Mouse (Mus musculus) heart, embryonic 11.5 days (tissue): ENCODE measurements at regions not wholly inside any gene's neighbourhood (a gene's known extent, or its start where the extent isn't known, plus 50 kb on each side); places are given as distances from the start of the nearest gene placed in this dataset.

Experiments
- ATAC-seq: fragments of 200-750 bp; cut with Nextera tagmentation; replicated peaks from 2 replicates; pipeline ENCODE4 v1.8.0; 2017; ENCODE audit warnings: moderate library complexity; ENCODE audit not compliant: insufficient number of reproducible peaks, low FRiP score, low TSS enrichment
- H3K27ac ChIP-seq: fragments of 300-500 bp; sonication (generic); 2 replicates; pipeline ENCODE4 v1.5.1; 2014; ENCODE audit warnings: mild to moderate bottlenecking, low read depth, low read length
- H3K27me3 ChIP-seq: fragments of 300-500 bp; sonication (generic); 2 replicates; pipeline ENCODE4 v1.6.1; 2014; ENCODE audit warnings: mild to moderate bottlenecking, low read length, mixed read lengths; ENCODE audit not compliant: control insufficient read depth, insufficient read depth
- H3K36me3 ChIP-seq: fragments of 300-500 bp; sonication (generic); 2 replicates; pipeline ENCODE4 v1.6.1; 2014; ENCODE audit warnings: mild to moderate bottlenecking, low read length, moderate library complexity, mixed read lengths; ENCODE audit not compliant: control insufficient read depth, insufficient read depth
- H3K4me1 ChIP-seq: fragments of 300-500 bp; sonication (generic); 2 replicates; pipeline ENCODE4 v1.6.1; 2014; ENCODE audit warnings: low read length; ENCODE audit not compliant: control insufficient read depth, insufficient read depth
- H3K4me2 ChIP-seq: fragments of 300-500 bp; sonication (generic); 2 replicates; pipeline ENCODE4 v1.6.1; 2014; ENCODE audit warnings: mild to moderate bottlenecking, moderate library complexity
- H3K4me3 ChIP-seq: fragments of 300-500 bp; sonication (generic); 2 replicates; pipeline ENCODE4 v1.5.1; 2014; ENCODE audit warnings: low read depth, low read length
- H3K9ac ChIP-seq: fragments of 300-500 bp; sonication (generic); 2 replicates; pipeline ENCODE4 v1.6.1; 2014; ENCODE audit warnings: mild to moderate bottlenecking, low read depth, low read length, moderate library complexity
- H3K9me3 ChIP-seq: fragments of 300-500 bp; sonication (generic); replicated peaks from 2 replicates; pipeline ENCODE4 v1.6.1; 2016; ENCODE audit warnings: low read length; ENCODE audit not compliant: control insufficient read depth
- WGBS: fragments of 180-500 bp; shearing (Covaris S2); extraction: QIAGEN DNeasy Blood & Tissue Kit; methylation state at CpG from one replicate; pipeline ENCODE4 v1.1.7; 2014; ENCODE audit not compliant: insufficient replicate concordance; 5-methylcytosine and 5-hydroxymethylcytosine counted together

DNA sequence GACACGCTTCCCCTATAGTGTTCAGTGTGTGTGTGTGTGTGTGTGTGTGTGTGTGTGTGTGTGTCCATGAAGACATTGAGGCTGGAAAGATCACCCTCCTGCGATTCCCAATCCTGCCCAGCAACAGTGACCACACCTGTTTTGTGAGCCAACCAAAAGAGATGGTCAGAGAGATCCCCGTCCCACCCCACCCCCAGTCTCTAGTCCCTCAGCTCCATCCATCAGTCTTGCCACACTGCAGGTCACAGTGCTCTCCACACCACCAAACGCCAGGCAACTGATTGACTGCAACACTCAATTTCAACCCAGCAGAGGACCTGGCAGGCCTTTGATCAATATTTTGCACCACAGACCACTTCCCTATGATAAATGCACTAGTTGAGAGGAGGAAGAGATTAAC, 530.0 kb upstream of the Kdm8 start:
- Histone ChIP-seq H3K4me1 (no peaks in the 10 kb centered on the region), H3K9me3 (no peaks in the 10 kb centered on the region), H3K27ac (no peak overlapping the region), H3K36me3 (no peaks in the 10 kb centered on the region), H3K9ac (no peak overlapping the region), H3K4me3 (no peak overlapping the region), H3K27me3 (no peaks in the 10 kb centered on the region), H3K4me2 (no peak overlapping the region)
- 70% methylated on average over 4 of the region's 4 CpGs for WGBS
- ATAC-seq = no peak

DNA sequence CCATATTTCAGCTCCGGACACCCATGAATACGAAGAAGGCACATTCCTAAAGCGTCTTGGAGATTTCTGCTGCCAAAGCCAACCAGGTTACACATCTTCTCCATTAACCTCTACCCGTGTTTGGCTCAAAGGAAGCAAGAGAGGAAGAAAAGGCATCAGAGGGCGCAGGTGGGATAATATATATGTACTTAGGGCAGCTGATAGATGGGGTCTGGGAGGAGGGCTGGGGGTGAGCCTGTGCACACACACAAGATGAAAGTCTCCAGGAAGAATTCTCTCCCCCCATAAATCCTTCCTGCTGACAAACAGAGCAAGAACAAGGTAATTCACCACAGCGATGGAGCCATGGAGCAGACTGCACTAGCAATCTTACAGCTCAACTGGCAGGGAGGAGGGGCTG, 529.5 kb upstream of the Kdm8 start:
- ATAC-seq = no peak
- Histone ChIP-seq H3K27ac (no peak overlapping the region), H3K9ac (no peak overlapping the region), H3K36me3 (no peaks in the 10 kb centered on the region), H3K4me1 (no peaks in the 10 kb centered on the region), H3K27me3 (no peaks in the 10 kb centered on the region), H3K9me3 (no peaks in the 10 kb centered on the region), H3K4me2 (no peak overlapping the region), H3K4me3 (no peak overlapping the region)
- 79% methylated on average over 6 of the region's 6 CpGs for WGBS

DNA sequence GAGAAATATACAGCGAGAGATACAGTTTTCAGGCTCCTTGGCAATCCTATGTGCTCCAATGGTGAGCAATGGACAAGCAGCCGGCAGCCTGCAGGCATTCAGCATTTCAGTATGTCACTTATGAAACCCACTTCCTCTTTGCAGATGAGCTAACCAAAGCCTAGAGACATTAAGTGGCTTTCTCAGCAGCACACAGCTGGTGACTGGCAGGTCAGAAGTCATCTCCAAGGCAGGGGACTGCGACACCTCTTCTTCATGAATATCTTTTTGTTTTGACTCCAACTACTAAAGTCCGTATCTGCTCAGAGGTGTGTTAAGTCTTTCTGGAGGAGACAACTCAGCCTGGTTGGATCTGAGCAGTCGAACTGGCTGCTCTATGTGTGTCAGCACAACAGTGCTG, 528.8 kb upstream of the Kdm8 start:
- H3K27ac ChIP-seq = no peak overlapping the region
- H3K9ac ChIP-seq = no peak overlapping the region
- no peak overlapping the region for H3K4me2 ChIP-seq
- ATAC-seq = no peak
- H3K36me3 ChIP-seq = no peaks in the 10 kb centered on the region
- no peak overlapping the region for H3K4me3 ChIP-seq
- WGBS = 71% methylated on average over 5 of the region's 5 CpGs
- no peaks in the 10 kb centered on the region for H3K9me3 ChIP-seq
- H3K4me1 ChIP-seq = no peaks in the 10 kb centered on the region
- H3K27me3 ChIP-seq = no peaks in the 10 kb centered on the region

DNA sequence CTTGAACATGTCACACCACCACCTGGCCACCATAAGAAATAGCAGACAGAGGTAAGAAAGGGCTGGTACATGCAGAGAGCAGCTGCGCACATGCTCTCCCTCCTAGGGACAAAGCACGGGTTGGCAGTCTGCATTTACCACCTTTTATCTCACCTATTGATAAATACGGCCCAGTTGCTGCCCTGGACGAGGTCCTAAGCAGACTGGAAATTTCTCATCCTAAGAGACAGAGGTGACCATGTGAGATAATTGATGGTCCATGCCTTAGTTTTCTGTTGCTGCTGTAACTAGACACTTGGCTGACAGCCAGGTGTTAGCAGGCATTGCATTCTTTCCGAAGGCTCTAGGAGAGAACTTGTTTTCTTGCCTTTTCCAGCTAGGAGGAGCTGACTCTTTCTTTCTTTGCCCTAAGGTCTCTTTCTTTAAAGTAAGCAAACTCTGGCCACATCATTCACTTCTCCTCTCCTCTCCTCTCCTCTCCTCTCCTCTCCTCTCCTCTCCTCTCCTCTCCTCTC, 526.8 kb upstream of the Kdm8 start:
- no peak overlapping the region for H3K9ac ChIP-seq
- no peaks in the 10 kb centered on the region for H3K36me3 ChIP-seq
- H3K4me2 ChIP-seq = no peak overlapping the region
- WGBS = 45% methylated on average over 5 of the region's 5 CpGs
- no peaks in the 10 kb centered on the region for H3K9me3 ChIP-seq
- no peaks in the 10 kb centered on the region for H3K27me3 ChIP-seq
- no peak overlapping the region for H3K4me3 ChIP-seq
- H3K27ac ChIP-seq = no peak overlapping the region
- ATAC-seq = no peak
- no peaks in the 10 kb centered on the region for H3K4me1 ChIP-seq

DNA sequence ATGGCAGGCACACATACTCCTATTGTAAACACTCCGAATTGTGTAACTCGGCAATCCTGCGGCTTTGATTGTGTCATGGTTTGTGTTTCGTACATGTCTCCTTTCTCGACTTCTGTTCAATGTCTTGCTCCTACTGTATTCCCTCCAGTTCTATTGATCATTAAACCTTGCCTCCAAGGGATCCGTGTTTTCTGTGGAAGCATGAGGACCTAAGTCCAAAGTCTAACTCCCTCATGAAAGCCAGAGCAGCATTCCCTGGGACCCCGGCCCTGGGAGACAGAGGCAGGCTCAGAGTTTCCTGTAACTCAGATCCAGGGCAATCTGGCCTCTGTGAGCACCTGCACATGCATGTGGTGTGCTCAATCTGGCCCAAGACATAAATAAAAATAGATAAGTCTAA, 521.7 kb upstream of the Kdm8 start:
- WGBS = 75% methylated on average over 7 of the region's 7 CpGs
- ATAC-seq = no peak
- no peaks in the 10 kb centered on the region for H3K4me1 ChIP-seq
- H3K4me3 ChIP-seq = no peak overlapping the region
- H3K9me3 ChIP-seq = no peaks in the 10 kb centered on the region
- H3K36me3 ChIP-seq = no peaks in the 10 kb centered on the region
- H3K27ac ChIP-seq = no peak overlapping the region
- H3K9ac ChIP-seq = no peak overlapping the region
- H3K27me3 ChIP-seq = no peaks in the 10 kb centered on the region
- H3K4me2 ChIP-seq = no peak overlapping the region

DNA sequence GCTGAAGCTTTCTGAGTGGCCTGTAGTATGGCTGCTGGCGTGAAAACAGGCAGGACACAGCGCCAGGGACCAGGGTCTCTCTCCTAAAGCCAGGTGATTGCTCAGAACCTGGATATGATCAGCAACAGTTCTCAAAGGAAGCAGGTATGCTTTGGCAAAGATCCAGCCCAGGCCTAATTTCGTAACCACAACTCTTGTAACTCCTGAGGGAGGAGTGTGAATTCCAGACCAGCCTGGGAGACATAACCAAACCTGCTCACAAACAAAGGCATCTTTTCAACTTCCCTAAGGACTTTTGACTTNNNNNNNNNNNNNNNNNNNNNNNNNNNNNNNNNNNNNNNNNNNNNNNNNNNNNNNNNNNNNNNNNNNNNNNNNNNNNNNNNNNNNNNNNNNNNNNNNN, 510.9 kb upstream of the Kdm8 start:
- H3K9ac ChIP-seq = no peak overlapping the region
- no peak overlapping the region for H3K4me2 ChIP-seq
- ATAC-seq = no peak
- no peak overlapping the region for H3K4me3 ChIP-seq
- no peaks in the 10 kb centered on the region for H3K36me3 ChIP-seq
- 71% methylated on average over 3 of the region's 3 CpGs for WGBS
- H3K27me3 ChIP-seq = no peaks in the 10 kb centered on the region
- no peak overlapping the region for H3K27ac ChIP-seq
- no peaks in the 10 kb centered on the region for H3K4me1 ChIP-seq
- no peaks in the 10 kb centered on the region for H3K9me3 ChIP-seq

DNA sequence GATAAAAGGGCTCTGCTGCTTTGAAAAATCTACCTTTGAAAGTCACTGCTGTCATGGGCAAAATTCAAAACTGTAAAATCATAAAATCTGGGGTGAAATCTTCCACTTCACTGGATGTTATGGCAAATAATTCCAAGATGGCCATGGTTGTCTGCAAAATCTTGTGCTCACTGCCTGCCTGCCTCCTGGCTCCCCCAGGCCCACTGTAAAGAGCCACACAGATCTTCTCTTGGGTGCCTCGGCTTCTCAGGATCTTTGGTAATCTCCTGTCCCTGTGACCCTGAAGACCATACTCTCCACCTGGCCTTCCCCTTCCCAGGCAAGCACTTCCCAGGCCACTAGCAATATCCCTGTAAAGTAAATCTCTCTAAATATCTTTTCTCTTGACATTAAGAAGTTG, 505.1 kb upstream of the Kdm8 start:
- no peak overlapping the region for H3K9ac ChIP-seq
- no peak overlapping the region for H3K4me2 ChIP-seq
- no peak overlapping the region for H3K27ac ChIP-seq
- no peaks in the 10 kb centered on the region for H3K27me3 ChIP-seq
- no peaks in the 10 kb centered on the region for H3K4me1 ChIP-seq
- ATAC-seq = no peak
- whole genome bisulfite sequencing = 77% methylated on average over 1 of the region's 1 CpGs
- no peak overlapping the region for H3K4me3 ChIP-seq
- H3K9me3 ChIP-seq = no peaks in the 10 kb centered on the region
- H3K36me3 ChIP-seq = no peaks in the 10 kb centered on the region

DNA sequence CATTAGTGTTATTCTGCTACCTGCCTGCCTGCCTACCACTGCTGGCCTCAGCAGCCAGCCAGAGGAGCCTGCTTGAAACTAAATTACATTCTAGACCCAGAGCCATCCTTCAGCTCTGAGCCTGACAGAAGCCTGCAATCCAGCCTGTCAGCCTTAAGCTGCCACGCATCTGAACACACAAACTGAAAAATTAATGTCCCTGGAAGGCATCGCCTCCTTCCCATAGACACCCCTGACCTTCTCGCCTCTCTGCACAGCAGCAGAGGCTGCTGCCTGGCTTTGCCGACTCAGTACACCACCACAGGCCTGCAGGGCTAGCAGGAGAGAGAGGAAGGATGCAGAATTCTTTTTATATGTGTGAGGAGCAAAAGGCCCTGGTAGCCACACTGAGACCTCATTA, 502.9 kb upstream of the Kdm8 start:
- no peak for ATAC-seq

DNA sequence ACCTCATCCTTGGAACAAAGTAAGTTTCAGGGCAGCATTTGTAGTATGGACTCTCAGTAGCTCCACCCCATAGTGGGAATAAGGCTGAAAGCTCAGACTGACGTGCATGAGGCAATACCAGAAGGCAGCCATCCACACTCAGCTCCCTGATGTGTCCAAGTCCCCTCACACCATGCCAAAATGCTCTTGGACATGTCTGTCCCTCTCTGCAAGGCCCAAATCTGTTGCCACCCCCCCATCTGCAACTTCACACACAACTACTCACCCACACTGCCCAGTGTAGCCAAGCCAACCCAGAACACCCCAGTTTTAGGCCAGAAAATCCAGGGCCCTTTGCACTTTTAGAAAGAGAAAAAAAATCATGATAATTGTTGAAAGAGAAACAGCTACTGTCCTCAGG, 498.1 kb upstream of the Kdm8 start:
- WGBS = 78% methylated on average over 1 of the region's 1 CpGs
- Histone ChIP-seq H3K36me3 (no peaks in the 10 kb centered on the region), H3K9me3 (no peaks in the 10 kb centered on the region), H3K4me1 (no peaks in the 10 kb centered on the region), H3K4me3 (no peak overlapping the region), H3K27me3 (no peaks in the 10 kb centered on the region), H3K9ac (no peak overlapping the region), H3K4me2 (no peak overlapping the region), H3K27ac (no peak overlapping the region)
- no peak for ATAC-seq

More for the DNA sequence above, 502.9 kb upstream of the Kdm8 start:
- Histone ChIP-seq H3K36me3 (no peaks in the 10 kb centered on the region), H3K27ac (no peak overlapping the region), H3K4me2 (no peak overlapping the region), H3K4me1 (no peaks in the 10 kb centered on the region), H3K9me3 (no peaks in the 10 kb centered on the region), H3K4me3 (no peak overlapping the region), H3K9ac (no peak overlapping the region), H3K27me3 (no peaks in the 10 kb centered on the region)
- WGBS = 69% methylated on average over 4 of the region's 4 CpGs
